In the genomic region with DNA sequence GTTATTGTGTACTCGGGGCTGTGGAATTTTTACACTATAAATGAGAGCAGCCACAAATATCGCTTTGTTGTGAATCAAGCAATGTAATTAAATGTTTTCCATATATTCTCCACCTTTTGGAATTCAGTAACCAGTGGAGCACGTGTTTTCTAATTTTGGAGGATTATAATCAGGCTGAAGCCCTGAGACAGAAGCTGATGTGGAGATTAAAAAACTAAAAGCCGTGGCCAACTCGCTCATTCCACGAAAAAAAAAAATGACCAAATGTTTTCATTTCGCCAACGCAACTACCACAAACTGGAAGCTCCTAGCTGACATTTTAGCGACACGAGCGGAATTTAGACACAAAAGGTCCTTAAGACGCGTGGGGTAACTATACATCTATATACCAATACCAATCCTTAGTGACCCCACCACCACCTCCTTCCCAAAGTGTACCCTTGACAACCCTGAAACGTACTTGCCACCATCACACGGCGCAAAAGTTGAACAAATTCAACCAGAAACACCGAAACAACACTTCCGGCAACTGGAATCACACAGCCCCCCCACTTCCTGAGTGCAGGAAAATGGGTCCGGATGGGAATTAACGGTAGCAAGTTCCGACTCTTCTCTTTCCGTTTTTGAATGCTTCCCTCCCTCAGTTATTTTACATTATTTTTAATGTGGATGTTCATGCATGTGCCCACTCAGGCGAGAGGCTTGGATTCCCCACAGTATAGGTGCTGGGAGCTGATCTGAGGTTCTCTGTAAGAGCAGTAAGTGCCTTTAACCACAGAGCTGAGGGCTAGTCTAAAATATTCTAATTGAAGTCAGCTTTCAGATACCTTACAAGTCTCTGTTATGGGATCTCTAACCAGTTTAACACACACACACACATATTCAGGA, we compare ENCODE assay signal across 8 mouse cellular contexts. TPM values are rescaled to one million over a fixed set of nuclear protein-coding genes. Genes with fewer than 3 reads are reported as not detected.
DNase-seq lines count a peak whose midpoint lies in the region; ATAC-seq and TF ChIP-seq lines count a peak whose summit lies in the region.

Gene Tmem69 (minus strand): TSS at position 524 of the 888 bp plus-strand sequence.

- no peak for TF ChIP-seq CTCF in CH12.LX (conservative IDR thresholded peaks at IDR 0.05 in 1 of 2, IDR thresholded peaks at IDR 0.05 in 1 of 2; ENCODE audit: low read depth in 2 of 2, low read length in 2 of 2)
- TF ChIP-seq CTCF in heart, postnatal 0 days (IDR thresholded peaks at IDR 0.05; ENCODE audit: low read depth): no peak
- TF ChIP-seq CTCF in testis, adult 2 months (IDR thresholded peaks at IDR 0.05; ENCODE audit: control insufficient read depth, insufficient read depth, insufficient replicate concordance, low read depth, low read length): no peak

- peak within 1 kb of the TSS; percentile 81 for H3K27ac ChIP-seq in CH12.LX (ENCODE audit: insufficient read depth, low read depth)
- H3K27ac ChIP-seq in forebrain, embryonic 11.5 days (ENCODE audit: low read depth, low read length): peak within 1 kb of the TSS; percentile 91
- peak within 1 kb of the TSS; percentile 99 for H3K27ac ChIP-seq in heart, postnatal 0 days (ENCODE audit: low read depth)
- H3K27ac ChIP-seq in liver, embryonic 16.5 days (ENCODE audit: low read length): peak within 1 kb of the TSS; percentile 99
- H3K27ac ChIP-seq in neural tube, embryonic 13.5 days (replicated peaks): peak within 1 kb of the TSS; percentile 90
- peak within 1 kb of the TSS; percentile 100 for H3K27ac ChIP-seq in testis, adult 2 months (ENCODE audit: control insufficient read depth, insufficient read depth, low read depth, low read length)

- TF ChIP-seq RAD21 in CH12.LX (IDR thresholded peaks at IDR 0.05; ENCODE audit: low read depth, low read length): no peak

- peaks cover 0 to 12% of the 10 kb centered on the region in 2 experiments; a peak in 1 of 4 replicates for H3K4me1 ChIP-seq in CH12.LX (ENCODE audit: control insufficient read depth in 1 of 2, insufficient read depth in 2 of 2)
- no peaks in the 10 kb centered on the region for H3K4me1 ChIP-seq in forebrain, embryonic 11.5 days (replicated peaks; ENCODE audit: control insufficient read depth, insufficient read depth, low read length)
- peaks cover 15% of the 10 kb centered on the region for H3K4me1 ChIP-seq in heart, postnatal 0 days (ENCODE audit: control insufficient read depth, insufficient read depth)
- peaks cover 7% of the 10 kb centered on the region for H3K4me1 ChIP-seq in liver, embryonic 16.5 days (ENCODE audit: control insufficient read depth, low read depth, low read length)
- peaks cover 34% of the 10 kb centered on the region for H3K4me1 ChIP-seq in neural tube, embryonic 13.5 days (replicated peaks)
- H3K4me1 ChIP-seq in testis, adult 2 months (ENCODE audit: control insufficient read depth, insufficient read depth, low read length): no peaks in the 10 kb centered on the region

- peaks cover 16 to 34% of the 10 kb centered on the region in 2 experiments for H3K36me3 ChIP-seq in CH12.LX (replicated peaks in 1 of 2; ENCODE audit: control insufficient read depth in 1 of 2, insufficient read depth in 1 of 2, low read length in 1 of 2)
- H3K36me3 ChIP-seq in forebrain, embryonic 11.5 days (ENCODE audit: control insufficient read depth, insufficient read depth, low read length): no peaks in the 10 kb centered on the region
- peaks cover 20% of the 10 kb centered on the region for H3K36me3 ChIP-seq in heart, postnatal 0 days (replicated peaks; ENCODE audit: control insufficient read depth, insufficient read depth, low read length)
- peaks cover 5% of the 10 kb centered on the region for H3K36me3 ChIP-seq in liver, embryonic 16.5 days (ENCODE audit: control insufficient read depth, insufficient read depth)
- H3K36me3 ChIP-seq in neural tube, embryonic 13.5 days: peaks cover 23% of the 10 kb centered on the region
- no peaks in the 10 kb centered on the region for H3K36me3 ChIP-seq in testis, adult 2 months (ENCODE audit: control insufficient read depth, insufficient read depth, low read length)

- no peaks in the 10 kb centered on the region for H3K27me3 ChIP-seq in CH12.LX (replicated peaks)
- H3K27me3 ChIP-seq in forebrain, embryonic 11.5 days (ENCODE audit: control insufficient read depth, insufficient read depth, low read length): no peaks in the 10 kb centered on the region
- no peaks in the 10 kb centered on the region for H3K27me3 ChIP-seq in heart, postnatal 0 days (ENCODE audit: control insufficient read depth, insufficient read depth, low read length)
- H3K27me3 ChIP-seq in liver, embryonic 16.5 days (ENCODE audit: control insufficient read depth, insufficient read depth, low read depth, low read length): no peaks in the 10 kb centered on the region
- no peaks in the 10 kb centered on the region for H3K27me3 ChIP-seq in neural tube, embryonic 13.5 days
- H3K27me3 ChIP-seq in testis, adult 2 months (ENCODE audit: control insufficient read depth, insufficient read depth, low read length): no peaks in the 10 kb centered on the region

- in situ Hi-C loops in CH12.LX (cut with MboI; ENCODE audit: low pct_ligation_motif_present, low pct_unique_long_range_greater_than_20kb, low sequenced_read_pairs): no loop called here

- dilution Hi-C loops in CH12.LX (cut with MboI; ENCODE audit: extremely low pct_ligation_motif_present, extremely low pct_unique_long_range_greater_than_20kb, low sequenced_read_pairs): no loop called here

- H3K4me2 ChIP-seq in CH12.LX (ENCODE audit: insufficient read depth, low read depth, poor library complexity, severe bottlenecking): peak within 1 kb of the TSS; percentile 93
- H3K4me2 ChIP-seq in forebrain, embryonic 11.5 days (ENCODE audit: low read depth, low read length, severe bottlenecking): peak within 1 kb of the TSS; percentile 81
- H3K4me2 ChIP-seq in heart, postnatal 0 days (ENCODE audit: low read depth, low read length): peak within 1 kb of the TSS; percentile 81
- H3K4me2 ChIP-seq in liver, embryonic 16.5 days (ENCODE audit: low read depth, low read length): peak within 1 kb of the TSS; percentile 98
- peak within 1 kb of the TSS; percentile 66 for H3K4me2 ChIP-seq in neural tube, embryonic 13.5 days

- TF ChIP-seq EP300 in CH12.LX (IDR thresholded peaks at IDR 0.05; ENCODE audit: low read length): no peak
- no peak for TF ChIP-seq EP300 in heart, postnatal 0 days (IDR thresholded peaks at IDR 0.05; ENCODE audit: low read depth)

- H3K4me3 ChIP-seq in CH12.LX (replicated peaks in 1 of 3; ENCODE audit: low read depth in 2 of 3, low read length in 2 of 3, poor library complexity in 1 of 3): peak within 1 kb of the TSS; percentile 68 to 99 (median 93)
- peak within 1 kb of the TSS; percentile 91 for H3K4me3 ChIP-seq in forebrain, embryonic 11.5 days (ENCODE audit: low read depth, low read length)
- peak within 1 kb of the TSS; percentile 99 for H3K4me3 ChIP-seq in heart, postnatal 0 days (ENCODE audit: low read depth, low read length)
- H3K4me3 ChIP-seq in liver, embryonic 16.5 days (ENCODE audit: low read depth, low read length): peak within 1 kb of the TSS; percentile 100
- peak within 1 kb of the TSS; percentile 70 for H3K4me3 ChIP-seq in neural tube, embryonic 13.5 days
- peak within 1 kb of the TSS; percentile 93 for H3K4me3 ChIP-seq in testis, adult 2 months (ENCODE audit: control insufficient read depth, low read depth, low read length)

- peak within 1 kb of the TSS; percentile 90 for H3K9ac ChIP-seq in CH12.LX (ENCODE audit: insufficient read depth, low read depth)
- peak within 1 kb of the TSS; percentile 85 for H3K9ac ChIP-seq in forebrain, embryonic 11.5 days (ENCODE audit: low read length)
- H3K9ac ChIP-seq in heart, postnatal 0 days (replicated peaks; ENCODE audit: low read depth, low read length): peak within 1 kb of the TSS; percentile 91
- peak within 1 kb of the TSS; percentile 98 for H3K9ac ChIP-seq in liver, embryonic 16.5 days (ENCODE audit: low read depth, low read length)
- peak within 1 kb of the TSS; percentile 74 for H3K9ac ChIP-seq in neural tube, embryonic 13.5 days

- DNase-seq in CH12.LX (ENCODE audit: extremely low read depth): peak; percentile 87
- DNase-seq in c-Kit-positive CD71-negative TER-119-negative erythroid progenitor cells, embryonic 14.5 days (ENCODE audit: low read depth): peak; percentile 78
- DNase-seq in forebrain, embryonic 11.5 days (ENCODE audit: low spot score): peak; percentile 81
- DNase-seq in heart, postnatal 0 days (ENCODE audit: low spot score): peak; percentile 73
- DNase-seq in kidney, postnatal 4 days: peak; percentile 87 to 89

- 3% methylated on average over 23 of the region's 23 CpGs for WGBS in forebrain, embryonic 11.5 days
- 4% methylated on average over 23 of the region's 23 CpGs for WGBS in heart, postnatal 0 days
- WGBS in liver, embryonic 16.5 days (ENCODE audit: insufficient replicate concordance): 3% methylated on average over 23 of the region's 23 CpGs
- 3% methylated on average over 23 of the region's 23 CpGs for WGBS in neural tube, embryonic 13.5 days

- peak; percentile 82 for TF ChIP-seq POLR2A in CH12.LX (IDR thresholded peaks at IDR 0.05; ENCODE audit: low read depth, low read length)
- no peak; the same call in 1 of the 2 replicates for TF ChIP-seq POLR2A in testis, adult 2 months (IDR thresholded peaks at IDR 0.05; ENCODE audit: control insufficient read depth, low read depth, low read length)

- H3K79me2 ChIP-seq in CH12.LX (replicated peaks; ENCODE audit: control insufficient read depth, extremely low read depth, insufficient read depth, poor library complexity, severe bottlenecking): peaks cover 29% of the 10 kb centered on the region

- H3K9me3 ChIP-seq in CH12.LX (replicated peaks; ENCODE audit: low read length): no peaks in the 10 kb centered on the region
- no peaks in the 10 kb centered on the region for H3K9me3 ChIP-seq in forebrain, embryonic 11.5 days (ENCODE audit: control insufficient read depth, low read length)
- H3K9me3 ChIP-seq in heart, postnatal 0 days (replicated peaks; ENCODE audit: control insufficient read depth, low read length): no peaks in the 10 kb centered on the region
- H3K9me3 ChIP-seq in liver, embryonic 16.5 days (replicated peaks; ENCODE audit: control insufficient read depth, low read length): no peaks in the 10 kb centered on the region
- no peaks in the 10 kb centered on the region for H3K9me3 ChIP-seq in neural tube, embryonic 13.5 days

- no peak for ATAC-seq in forebrain, embryonic 11.5 days (replicated peaks; ENCODE audit: low FRiP score)
- ATAC-seq in heart, postnatal 0 days (ENCODE audit: insufficient read depth, low read depth): no peak
- ATAC-seq in liver, embryonic 16.5 days (ENCODE audit: low read depth): no peak
- no peak for ATAC-seq in neural tube, embryonic 13.5 days (ENCODE audit: low read depth)

RNA-seq across cellular contexts. Expression of gene Tmem69, which starts in this region (rescaled TPM):
- 5.3 and 8.1 TPM in 2 replicates for total RNA-seq in CH12.LX (2012; rRNA removed)
- total RNA-seq in CH12.LX (2014; rRNA removed): 28.6 and 29.2 TPM in 2 replicates
- 21.6 and 22.3 TPM in 2 replicates for polyA plus RNA-seq in CH12.LX (2012; ENCODE audit: insufficient read length, low read depth)
- 30.3 and 30.7 TPM in 2 replicates for polyA plus RNA-seq in forebrain, embryonic 11.5 days (2014; fragmentation: Nextera tagmentation; extraction: Ambion mirVana)
- 17.9 and 19.6 TPM in 2 replicates for total RNA-seq in heart, postnatal 0 days (2014; rRNA removed; ENCODE audit: low replicate concordance)
- 27.6 and 28.2 TPM in 2 replicates for polyA plus RNA-seq in heart, postnatal 0 days (2015; fragmentation: Nextera tagmentation; extraction: Ambion mirVana)
- 17.8 and 20.5 TPM in 2 replicates for polyA plus RNA-seq in liver, embryonic 16.5 days (2015; fragmentation: Nextera tagmentation; extraction: Ambion mirVana)
- polyA plus RNA-seq in neural tube, embryonic 13.5 days (2015; fragmentation: Nextera tagmentation; extraction: Ambion mirVana): 32.2 and 37.7 TPM in 2 replicates
- polyA plus RNA-seq in testis, adult 2 months (2012; rRNA removed): 4.5 and 5.7 TPM in 2 replicates
